Mouse (Mus musculus) forebrain, embryonic 15.5 days (tissue): Measurements from ENCODE around the gene Aldh16a1. TPM values are rescaled to one million over a fixed set of nuclear protein-coding genes. Genes with fewer than 3 reads are reported as not detected.
"Not testable (repeated sequence)": the region's sequence is repeated elsewhere in the genome, so short reads cannot be mapped to it uniquely, and the experiment has no call there.

Source experiments
- ATAC-seq: fragments of 200-750 bp; cut with Nextera tagmentation; replicated peaks from 2 replicates; pipeline ENCODE4 v1.8.0; 2017; ENCODE audit warnings: mild to moderate bottlenecking, moderate TSS enrichment, moderate library complexity
- H3K27ac ChIP-seq: fragments of 300-500 bp; sonication (generic); replicated peaks from 2 replicates; pipeline ENCODE4 v1.5.1; 2015; ENCODE audit warnings: mild to moderate bottlenecking, inconsistent platforms
- H3K27me3 ChIP-seq: fragments of 300-500 bp; sonication (generic); 2 replicates; pipeline ENCODE4 v1.6.1; 2015; ENCODE audit warnings: inconsistent platforms
- H3K36me3 ChIP-seq: fragments of 300-500 bp; sonication (generic); 2 replicates; pipeline ENCODE4 v1.6.1; 2015; ENCODE audit warnings: mild to moderate bottlenecking, inconsistent platforms
- H3K4me1 ChIP-seq: fragments of 300-500 bp; sonication (generic); 2 replicates; pipeline ENCODE4 v1.6.1; 2015; ENCODE audit warnings: inconsistent platforms
- H3K4me2 ChIP-seq: fragments of 300-500 bp; sonication (generic); replicated peaks from 2 replicates; pipeline ENCODE4 v1.6.1; 2015; ENCODE audit warnings: mild to moderate bottlenecking, inconsistent platforms
- H3K4me3 ChIP-seq: fragments of 300-500 bp; sonication (generic); 2 replicates; pipeline ENCODE4 v1.5.1; 2015; ENCODE audit warnings: mild to moderate bottlenecking, inconsistent platforms
- H3K9ac ChIP-seq: fragments of 300-500 bp; sonication (generic); replicated peaks from 2 replicates; pipeline ENCODE4 v1.6.1; 2015; ENCODE audit warnings: mild to moderate bottlenecking, inconsistent platforms
- H3K9me3 ChIP-seq: fragments of 300-500 bp; sonication (generic); 2 replicates; pipeline ENCODE4 v1.6.1; 2016; ENCODE audit warnings: inconsistent platforms
- WGBS: fragments of 180-500 bp; shearing (Covaris S2); methylation state at CpG from one replicate; pipeline ENCODE4 v1.1.7; 2015; ENCODE audit warnings: mixed read lengths; 5-methylcytosine and 5-hydroxymethylcytosine counted together
- polyA plus RNA-seq: library from polyadenylated mRNA; unstranded; fragments of >200 nt; fragmentation: Nextera tagmentation; extraction: Ambion mirVana; gene quantifications from 2 replicates; pipeline ENCODE4 v1.2.1, GENCODE M21; 2015

The Aldh16a1 gene
- polyA plus RNA-seq, 1 experiment from 2014 or later, result 25.6 TPM

DNA sequence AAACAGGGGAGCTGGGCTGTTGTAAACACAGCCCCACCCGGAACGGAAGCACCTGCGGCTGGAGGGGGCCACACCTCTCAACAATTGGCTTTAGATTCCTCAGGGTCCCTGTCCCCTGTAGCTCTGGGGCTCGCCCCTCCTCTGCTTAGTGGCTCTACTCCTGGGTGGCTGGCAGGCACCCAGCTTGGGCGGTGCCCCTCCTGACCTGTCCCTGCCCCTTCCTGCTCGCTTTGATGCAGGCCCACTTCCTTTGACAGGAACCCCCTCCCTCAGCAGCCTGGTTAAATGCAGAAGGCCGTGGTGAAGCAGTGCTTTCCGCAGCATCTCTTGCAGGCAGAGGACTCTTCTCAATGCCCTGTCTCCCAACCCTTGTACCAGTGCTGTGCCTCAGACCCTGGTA, 33.0 kb downstream of the Aldh16a1 start:
- WGBS, result 66% methylated on average over 8 of the region's 8 CpGs
- Histone ChIP-seq H3K36me3 (peaks cover 66% of the 10 kb centered on the region), H3K27me3 (no peaks in the 10 kb centered on the region), H3K4me2 (no peak overlapping the region), H3K27ac (no peak overlapping the region), H3K4me3 (no peak overlapping the region), H3K9ac (no peak overlapping the region), H3K9me3 (no peaks in the 10 kb centered on the region), H3K4me1 (peaks cover 37% of the 10 kb centered on the region)
- no peak for ATAC-seq

DNA sequence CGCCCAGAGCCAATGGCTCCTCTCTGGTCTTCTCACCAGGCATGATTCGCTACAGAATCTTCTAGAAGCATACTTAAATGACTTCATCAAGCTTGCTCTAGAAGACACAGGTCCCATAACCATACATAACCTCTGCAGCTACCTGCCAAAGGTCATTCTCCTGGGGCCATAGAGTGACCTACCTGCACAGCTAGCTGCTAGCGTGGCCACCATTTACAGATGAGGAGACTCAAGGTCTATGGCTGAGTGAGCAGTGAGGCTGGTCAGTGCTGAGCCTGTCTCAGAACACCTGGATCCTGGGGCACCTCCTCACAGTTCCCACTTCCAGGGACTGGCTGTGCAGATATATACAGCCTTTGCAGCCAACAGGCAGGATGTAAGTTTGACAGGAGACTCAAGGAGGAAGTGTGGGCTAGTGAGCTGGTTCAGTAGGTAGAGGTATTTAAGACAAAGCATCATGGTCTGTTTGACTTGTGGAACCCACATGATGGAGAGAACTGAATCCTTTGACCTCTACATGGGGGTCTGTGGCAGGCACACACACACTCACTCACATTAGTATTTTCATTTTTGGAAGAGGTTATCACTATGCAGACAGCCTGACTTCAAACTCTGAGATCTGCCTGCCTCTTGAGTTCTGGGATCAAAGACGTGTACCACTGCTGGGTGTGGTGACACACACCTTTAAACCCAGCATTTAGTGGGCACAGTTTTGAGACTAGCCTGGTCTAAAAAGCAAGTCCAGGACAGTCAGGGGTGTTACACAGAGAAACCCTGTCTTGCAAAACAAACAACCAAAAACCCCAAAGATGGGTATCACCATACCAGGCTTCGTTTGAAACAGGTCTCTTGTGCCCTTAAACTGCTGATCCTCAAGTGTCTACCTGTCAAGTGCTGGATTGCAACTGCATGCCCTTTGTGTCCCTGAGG, 34.3 kb downstream of the Aldh16a1 start:
- Histone ChIP-seq H3K36me3 (peaks cover 52% of the 10 kb centered on the region), H3K9ac (peak overlapping the region; percentile 19; the same call in 1 of the 2 replicates), H3K27me3 (no peaks in the 10 kb centered on the region), H3K4me3 (no peak overlapping the region), H3K9me3 (no peaks in the 10 kb centered on the region), H3K4me1 (peaks cover 27% of the 10 kb centered on the region), H3K4me2 (no peak overlapping the region), H3K27ac (no peak overlapping the region)
- WGBS, result 82% methylated on average over 5 of the region's 5 CpGs
- ATAC-seq, result no peak

DNA sequence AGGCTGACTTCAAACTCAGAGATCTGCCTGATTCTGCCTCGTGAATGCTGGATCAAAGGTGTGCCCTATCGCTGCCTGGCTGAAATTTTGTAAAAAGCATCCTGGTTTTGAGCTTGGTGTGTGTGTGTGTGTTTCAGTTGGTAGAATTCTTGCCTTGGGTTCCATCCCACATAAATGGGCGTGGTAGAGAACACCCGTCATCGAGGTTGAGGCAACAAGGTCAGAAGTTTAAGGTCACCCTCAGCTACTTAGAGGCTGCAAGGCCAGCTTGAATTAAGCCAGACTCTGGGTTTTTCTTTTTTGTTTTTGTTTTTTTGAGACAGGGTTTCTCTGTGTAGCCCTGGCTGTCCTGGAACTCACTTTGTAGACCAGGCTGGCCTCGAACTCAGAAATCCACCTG, 36.0 kb downstream of the Aldh16a1 start:
- no peak for ATAC-seq
- H3K4me2 ChIP-seq, result no peak overlapping the region
- no peaks in the 10 kb centered on the region for H3K9me3 ChIP-seq
- no peak overlapping the region for H3K4me3 ChIP-seq
- H3K9ac ChIP-seq, result no peak overlapping the region
- H3K36me3 ChIP-seq, result peaks cover 51% of the 10 kb centered on the region
- H3K27ac ChIP-seq, result no peak overlapping the region
- no peaks in the 10 kb centered on the region for H3K27me3 ChIP-seq
- WGBS, result 96% methylated on average over 6 of the region's 6 CpGs
- H3K4me1 ChIP-seq, result peaks cover 18% of the 10 kb centered on the region

DNA sequence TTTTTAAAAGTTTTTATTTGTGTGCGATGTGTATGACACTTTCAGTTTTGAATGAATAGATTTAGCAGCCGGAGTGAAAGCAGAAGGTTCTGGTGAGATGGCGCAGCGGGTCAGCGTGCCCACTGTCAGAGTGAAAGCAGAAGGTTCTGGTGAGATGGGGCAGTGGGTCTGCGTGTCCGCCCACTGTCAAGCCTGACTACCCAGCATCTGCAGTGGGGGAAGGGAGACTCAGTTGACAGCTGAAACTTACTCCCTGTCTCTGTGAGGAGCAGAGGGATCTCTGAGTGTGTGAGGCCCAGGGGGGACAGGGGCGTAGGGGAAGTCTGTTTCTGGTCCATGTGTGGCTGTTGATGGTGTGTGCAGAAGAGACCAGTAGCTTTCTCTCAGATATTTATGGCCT, 36.8 kb downstream of the Aldh16a1 start:
- no peak overlapping the region for H3K4me2 ChIP-seq
- no peak overlapping the region for H3K4me3 ChIP-seq
- H3K36me3 ChIP-seq, result peaks cover 44% of the 10 kb centered on the region
- H3K9ac ChIP-seq, result no peak overlapping the region
- no peak for ATAC-seq
- no peaks in the 10 kb centered on the region for H3K27me3 ChIP-seq
- WGBS, result 88% methylated on average over 8 of the region's 8 CpGs
- peaks cover 11% of the 10 kb centered on the region for H3K4me1 ChIP-seq
- no peak overlapping the region for H3K27ac ChIP-seq
- no peaks in the 10 kb centered on the region for H3K9me3 ChIP-seq

DNA sequence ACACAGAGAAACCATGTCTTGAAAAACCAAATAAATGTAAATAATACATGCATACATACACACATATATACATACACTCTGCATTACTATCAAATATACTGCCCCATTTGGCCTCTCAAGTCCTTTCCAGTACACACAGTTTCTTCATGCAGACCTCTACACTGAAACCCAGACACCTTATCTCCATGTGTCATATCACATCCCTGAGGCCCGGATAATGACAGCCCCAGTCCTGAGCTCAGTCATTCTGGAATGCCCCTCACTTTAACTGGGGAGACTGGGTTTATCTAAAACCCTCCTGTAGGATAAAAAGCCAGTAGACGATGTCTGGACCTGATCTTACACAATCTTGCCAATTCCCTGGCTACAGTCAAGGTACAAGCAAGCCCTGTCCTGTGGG, 40.9 kb downstream of the Aldh16a1 start:
- Histone ChIP-seq H3K4me2 (no peak overlapping the region), H3K4me1 (no peaks in the 10 kb centered on the region), H3K9ac (no peak overlapping the region), H3K4me3 (no peak overlapping the region), H3K27me3 (no peaks in the 10 kb centered on the region), H3K9me3 (no peaks in the 10 kb centered on the region), H3K36me3 (peaks cover 6% of the 10 kb centered on the region; the same call in 1 of the 2 replicates), H3K27ac (no peak overlapping the region)
- 87% methylated on average over 2 of the region's 2 CpGs for WGBS
- ATAC-seq, result no peak

DNA sequence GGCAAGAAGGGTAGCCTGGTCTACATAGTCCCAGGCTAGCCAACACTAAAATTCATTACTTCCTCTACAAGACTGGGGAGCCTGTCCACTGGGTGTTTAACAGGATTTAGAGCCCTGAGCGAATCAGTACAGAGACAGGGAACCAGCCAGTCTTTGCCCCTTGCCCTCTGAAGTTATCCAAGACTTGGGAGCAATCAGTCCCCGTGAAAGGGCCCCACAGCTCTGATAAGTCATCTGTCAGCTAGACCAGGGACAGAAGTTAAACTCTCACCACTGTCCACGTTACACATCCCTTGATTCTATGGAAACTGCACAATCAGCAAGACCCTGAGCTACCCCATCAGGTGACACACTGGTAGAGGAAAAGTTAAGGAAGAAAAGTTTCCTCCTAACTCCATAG, 41.9 kb downstream of the Aldh16a1 start:
- Histone ChIP-seq H3K9me3 (no peaks in the 10 kb centered on the region), H3K4me2 (no peak overlapping the region), H3K27me3 (no peaks in the 10 kb centered on the region), H3K36me3 (no peaks in the 10 kb centered on the region), H3K4me3 (no peak overlapping the region), H3K27ac (no peak overlapping the region), H3K9ac (no peak overlapping the region), H3K4me1 (no peaks in the 10 kb centered on the region)
- WGBS, result 79% methylated on average over 3 of the region's 3 CpGs
- no peak for ATAC-seq

DNA sequence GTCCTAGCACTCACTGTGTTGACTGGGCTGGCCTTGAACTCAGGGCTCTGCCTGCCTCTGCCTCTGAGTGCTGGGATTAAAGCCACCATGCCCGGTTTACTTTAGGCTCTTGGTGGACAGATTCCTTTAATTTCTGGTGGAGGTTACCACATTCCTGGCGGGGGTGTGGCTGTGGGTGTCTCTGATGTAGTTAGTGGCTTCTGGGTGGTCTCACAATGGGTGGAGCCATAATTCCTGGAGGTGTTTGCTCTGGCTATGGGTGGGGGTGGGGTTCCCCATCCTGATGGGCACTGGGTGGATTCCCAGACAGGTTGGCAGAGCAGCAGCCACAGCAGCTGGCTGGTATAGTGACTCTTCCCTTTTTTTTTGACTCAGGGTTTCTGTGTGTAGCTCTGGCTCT, 42.4 kb downstream of the Aldh16a1 start:
- ATAC-seq, result no peak
- Histone ChIP-seq H3K27me3 (no peaks in the 10 kb centered on the region), H3K9me3 (no peaks in the 10 kb centered on the region), H3K4me2 (no peak overlapping the region), H3K4me3 (no peak overlapping the region), H3K36me3 (no peaks in the 10 kb centered on the region), H3K27ac (no peak overlapping the region), H3K9ac (no peak overlapping the region), H3K4me1 (no peaks in the 10 kb centered on the region)
- WGBS, result 78% methylated on average over 2 of the region's 2 CpGs

DNA sequence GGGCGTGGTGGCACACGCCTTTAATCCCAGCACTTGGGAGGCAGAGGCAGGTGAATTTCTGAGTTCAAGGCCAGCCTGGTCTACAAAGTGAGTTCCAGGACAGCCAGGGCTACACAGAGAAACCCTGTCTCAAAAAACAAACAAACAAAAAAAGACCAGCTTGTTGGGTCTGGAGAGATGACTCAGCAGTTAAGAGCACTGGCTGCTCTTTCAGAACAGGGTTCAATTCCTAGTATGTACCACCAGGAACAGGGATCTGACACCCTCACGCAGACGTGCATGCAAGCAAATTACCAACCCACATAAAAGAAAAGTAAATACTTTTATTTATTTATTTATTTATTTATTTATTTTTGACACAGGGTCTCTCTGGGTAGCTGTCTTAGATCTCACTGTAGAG, 44.3 kb downstream of the Aldh16a1 start:
- 93% methylated on average over 4 of the region's 4 CpGs for WGBS
- not testable (repeated sequence) for H3K9ac ChIP-seq, H3K36me3 ChIP-seq, H3K9me3 ChIP-seq, H3K4me1 ChIP-seq, H3K27me3 ChIP-seq, H3K4me2 ChIP-seq, ATAC-seq, H3K27ac ChIP-seq, H3K4me3 ChIP-seq

DNA sequence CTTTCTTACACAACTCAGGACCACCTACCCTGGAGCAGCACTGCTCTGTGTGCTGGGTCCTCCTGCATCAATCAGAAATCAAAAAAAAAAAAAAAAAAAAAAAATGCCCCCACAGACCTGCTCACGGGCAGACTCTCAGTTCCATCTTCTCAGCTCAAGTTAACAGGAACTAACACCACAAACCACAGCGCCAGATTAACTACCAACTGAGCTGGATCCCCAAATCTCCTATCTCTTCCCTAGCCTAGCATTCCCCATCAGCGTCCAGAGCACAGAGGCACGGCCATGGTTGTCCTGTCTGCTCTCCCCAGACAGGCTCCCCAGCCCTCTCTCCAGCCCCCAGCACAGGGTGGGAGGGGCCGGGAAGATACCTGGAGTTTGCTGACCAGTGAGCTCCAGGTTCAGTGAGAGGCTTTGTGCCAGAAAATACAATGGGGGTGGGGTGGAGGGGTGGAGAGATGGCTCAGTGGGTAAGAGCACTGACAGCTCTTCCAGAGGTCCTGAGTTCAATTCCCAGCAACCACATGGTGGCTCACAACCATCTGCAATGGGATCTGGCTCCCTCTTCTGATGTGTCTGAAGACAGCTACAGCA, 47.2 kb downstream of the Aldh16a1 start:
- Histone ChIP-seq H3K36me3 (no peaks in the 10 kb centered on the region), H3K9ac (no peak overlapping the region), H3K27me3 (no peaks in the 10 kb centered on the region), H3K4me2 (no peak overlapping the region), H3K4me1 (no peaks in the 10 kb centered on the region), H3K27ac (no peak overlapping the region), H3K9me3 (no peaks in the 10 kb centered on the region), H3K4me3 (no peak overlapping the region)
- 61% methylated on average over 5 of the region's 5 CpGs for WGBS
- no peak for ATAC-seq

DNA sequence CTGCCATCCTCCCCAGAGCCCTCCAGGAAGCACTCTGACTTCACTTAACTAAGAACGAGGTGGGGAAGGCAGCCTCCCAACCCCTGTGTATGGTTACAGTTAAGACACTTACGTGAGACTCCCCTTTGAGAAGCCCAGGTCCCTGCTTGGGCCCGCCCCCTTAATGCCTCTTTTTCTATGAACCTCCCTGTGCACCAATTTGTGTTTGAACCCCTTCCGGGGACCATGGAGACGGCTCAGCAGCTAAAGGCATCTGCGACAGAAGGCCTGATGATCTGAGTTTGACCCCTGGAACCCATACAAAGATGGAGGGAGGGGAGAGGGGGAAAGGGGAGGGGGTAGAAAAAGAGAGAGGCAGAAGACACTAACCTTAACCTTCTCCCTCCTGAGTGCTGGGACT, 47.9 kb downstream of the Aldh16a1 start:
- Histone ChIP-seq H3K27ac (no peak overlapping the region), H3K9ac (no peak overlapping the region), H3K4me3 (no peak overlapping the region), H3K4me1 (no peaks in the 10 kb centered on the region), H3K36me3 (no peaks in the 10 kb centered on the region), H3K4me2 (no peak overlapping the region), H3K27me3 (no peaks in the 10 kb centered on the region), H3K9me3 (no peaks in the 10 kb centered on the region)
- 32% methylated on average over 6 of the region's 6 CpGs for WGBS
- ATAC-seq, result no peak

DNA sequence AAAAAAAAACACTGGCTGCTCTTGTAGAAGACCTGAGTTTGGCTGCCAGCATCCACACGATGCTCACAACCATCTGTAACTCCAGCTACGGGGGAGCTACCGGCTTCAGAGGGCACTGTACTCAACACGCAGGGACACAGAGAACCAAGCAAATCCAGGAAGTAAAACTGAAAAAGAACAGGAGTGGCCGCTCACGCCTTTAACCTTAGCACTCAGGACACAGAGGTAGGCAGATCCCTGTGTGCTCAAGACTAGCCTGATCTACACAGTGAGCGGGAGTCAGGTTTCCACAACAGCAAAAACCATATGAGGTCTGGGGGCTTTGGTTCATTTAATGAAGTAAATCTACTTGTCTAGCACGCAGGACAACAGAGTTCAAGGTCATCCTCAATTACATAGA, 48.9 kb downstream of the Aldh16a1 start:
- Histone ChIP-seq H3K4me3 (no peak overlapping the region), H3K27ac (no peak overlapping the region), H3K4me2 (no peak overlapping the region), H3K9ac (no peak overlapping the region), H3K9me3 (no peaks in the 10 kb centered on the region), H3K36me3 (no peaks in the 10 kb centered on the region), H3K27me3 (no peaks in the 10 kb centered on the region), H3K4me1 (no peaks in the 10 kb centered on the region)
- ATAC-seq, result no peak
- WGBS, result 82% methylated on average over 8 of the region's 8 CpGs

DNA sequence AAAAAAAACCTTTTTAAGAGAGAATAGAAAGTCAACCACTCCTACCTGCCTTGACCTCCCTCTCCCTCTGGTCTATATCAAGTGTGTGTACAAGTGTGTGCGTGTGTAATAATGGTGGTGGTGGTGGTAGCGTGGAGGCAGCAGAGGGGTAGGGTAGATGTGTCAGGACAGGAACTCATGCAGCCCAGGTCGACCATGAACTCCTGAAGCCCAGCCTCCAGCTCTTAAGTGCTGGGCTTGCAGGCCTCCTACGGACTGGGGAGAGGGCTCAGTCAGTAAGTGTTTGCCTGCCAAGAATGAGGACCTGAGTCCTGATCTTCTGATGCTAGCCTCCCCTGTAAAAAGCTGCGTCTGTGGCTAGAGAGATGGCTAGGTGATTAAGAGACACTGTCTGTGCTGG, 49.4 kb downstream of the Aldh16a1 start:
- Histone ChIP-seq H3K9ac (no peak overlapping the region), H3K27me3 (no peaks in the 10 kb centered on the region), H3K27ac (no peak overlapping the region), H3K9me3 (no peaks in the 10 kb centered on the region), H3K4me1 (no peaks in the 10 kb centered on the region), H3K4me3 (no peak overlapping the region), H3K36me3 (no peaks in the 10 kb centered on the region), H3K4me2 (no peak overlapping the region)
- WGBS, result 83% methylated on average over 5 of the region's 5 CpGs
- no peak for ATAC-seq
